Mouse (Mus musculus) frontal cortex, adult 2 months (tissue): Measurements from ENCODE around the gene Ppm1h. TPM values are rescaled to one million over a fixed set of nuclear protein-coding genes. Genes with fewer than 3 reads are reported as not detected.

Experiments
- DNase-seq, 2 experiments: peaks; one replicate each; pipeline ENCODE4 v3.0.0; 2022; ENCODE audit warnings: low spot score in 1 of 2; ENCODE audit errors: extremely low spot score in 1 of 2
- polyA plus RNA-seq: library from polyadenylated mRNA; depleted of rRNA; stranded (reverse); fragments of >200 nt; gene quantifications from 2 replicates; pipeline ENCODE4 v1.2.3, GENCODE M21; 2012

The Ppm1h gene
- polyA plus RNA-seq, 1 experiment = 29.9 TPM

GRCm38 (mm10) chr10:122885301-122885700, 206.7 kb downstream of the Ppm1h start:
- DNase-seq = no peak

- peak in 1 of 2 experiments; percentile 62 for DNase-seq
Observed at GRCm38 (mm10) chr10:122886055-122886915, 207.7 kb downstream of the Ppm1h start.

- no peak for DNase-seq
Observed at GRCm38 (mm10) chr10:122886916-122887527, 208.5 kb downstream of the Ppm1h start.

GRCm38 (mm10) chr10:122887528-122888183, 209.1 kb downstream of the Ppm1h start:
- DNase-seq = no peak

GRCm38 (mm10) chr10:122890682-122891350, 212.3 kb downstream of the Ppm1h start:
- no peak for DNase-seq

- DNase-seq = no peak
Observed at GRCm38 (mm10) chr10:122891461-122891860, 212.9 kb downstream of the Ppm1h start.

- peak in 1 of 2 experiments; percentile 53 for DNase-seq
Observed at GRCm38 (mm10) chr10:122894555-122895069, 216.1 kb downstream of the Ppm1h start.

GRCm38 (mm10) chr10:122895121-122895770, 216.7 kb downstream of the Ppm1h start:
- DNase-seq = peak in 1 of 2 experiments; percentile 54

GRCm38 (mm10) chr10:122899971-122900370, 221.4 kb downstream of the Ppm1h start:
- DNase-seq = no peak

- no peak for DNase-seq
Observed at GRCm38 (mm10) chr10:122900466-122900865, 221.9 kb downstream of the Ppm1h start.

- DNase-seq = no peak
Observed at GRCm38 (mm10) chr10:122901379-122901778, 222.8 kb downstream of the Ppm1h start.

- DNase-seq = peak in 1 of 2 experiments; percentile 41
Observed at GRCm38 (mm10) chr10:122909406-122910032, 231.0 kb downstream of the Ppm1h start.

GRCm38 (mm10) chr10:122910798-122911225, 232.2 kb downstream of the Ppm1h start:
- no peak for DNase-seq

GRCm38 (mm10) chr10:122911668-122912067, 233.1 kb downstream of the Ppm1h start:
- no peak for DNase-seq

- no peak for DNase-seq
Observed at GRCm38 (mm10) chr10:122912086-122912690, 233.6 kb downstream of the Ppm1h start.

GRCm38 (mm10) chr10:122912701-122913368, 234.3 kb downstream of the Ppm1h start:
- DNase-seq = peak; percentile 66 to 78

GRCm38 (mm10) chr10:122913393-122913792, 234.8 kb downstream of the Ppm1h start:
- DNase-seq = no peak

- no peak for DNase-seq
Observed at GRCm38 (mm10) chr10:122915905-122916304, 237.3 kb downstream of the Ppm1h start.
